Mouse (Mus musculus): ENCODE data around the gene Itga6. TPM values are rescaled to one million over a fixed set of nuclear protein-coding genes. Genes with fewer than 3 reads are reported as not detected.

Gene Itga6
- total RNA-seq, 2 experiments from 2014 or later: 32.9 to 46.9 TPM

- no peak for ATAC-seq (replicated peaks; ENCODE audit: poor library complexity, severe bottlenecking)
Observed at GRCm38 (mm10) chr2:71758591-71759531, 13.4 kb downstream of the Itga6 start.

- ATAC-seq (replicated peaks; ENCODE audit: poor library complexity, severe bottlenecking): no peak
Observed at GRCm38 (mm10) chr2:71760091-71760490, 14.7 kb downstream of the Itga6 start.

- ATAC-seq (replicated peaks; ENCODE audit: poor library complexity, severe bottlenecking): no peak
Observed at GRCm38 (mm10) chr2:71761081-71761480, 15.7 kb downstream of the Itga6 start.

GRCm38 (mm10) chr2:71764525-71764924 lies 19.1 kb downstream of the Itga6 start:
- ATAC-seq (replicated peaks; ENCODE audit: poor library complexity, severe bottlenecking): no peak

- peak; percentile 44 for ATAC-seq (replicated peaks; ENCODE audit: poor library complexity, severe bottlenecking)
Observed at GRCm38 (mm10) chr2:71764961-71765735, 19.7 kb downstream of the Itga6 start.

GRCm38 (mm10) chr2:71766007-71766406 lies 20.6 kb downstream of the Itga6 start:
- no peak for ATAC-seq (replicated peaks; ENCODE audit: poor library complexity, severe bottlenecking)

GRCm38 (mm10) chr2:71767019-71767610 lies 21.7 kb downstream of the Itga6 start:
- ATAC-seq (replicated peaks; ENCODE audit: poor library complexity, severe bottlenecking): no peak

- ATAC-seq (replicated peaks; ENCODE audit: poor library complexity, severe bottlenecking): peak; percentile 52; the same call in 1 of the 2 replicates
Observed at GRCm38 (mm10) chr2:71771762-71772161, 26.3 kb downstream of the Itga6 start.

- ATAC-seq (replicated peaks; ENCODE audit: poor library complexity, severe bottlenecking): no peak
Observed at GRCm38 (mm10) chr2:71773714-71774113, 28.3 kb downstream of the Itga6 start.

GRCm38 (mm10) chr2:71774246-71774951 lies 29.0 kb downstream of the Itga6 start:
- ATAC-seq (replicated peaks; ENCODE audit: poor library complexity, severe bottlenecking): no peak

- no peak for ATAC-seq (replicated peaks; ENCODE audit: poor library complexity, severe bottlenecking)
Observed at GRCm38 (mm10) chr2:71775201-71775611, 29.8 kb downstream of the Itga6 start.

- peak; percentile 73 for ATAC-seq (replicated peaks; ENCODE audit: poor library complexity, severe bottlenecking)
Observed at GRCm38 (mm10) chr2:71779266-71779888, 34.0 kb downstream of the Itga6 start.

- no peak for ATAC-seq (replicated peaks; ENCODE audit: poor library complexity, severe bottlenecking)
Observed at GRCm38 (mm10) chr2:71780016-71780415, 34.6 kb downstream of the Itga6 start.

- no peak for ATAC-seq (replicated peaks; ENCODE audit: poor library complexity, severe bottlenecking)
Observed at GRCm38 (mm10) chr2:71785260-71785659, 39.8 kb downstream of the Itga6 start.

- no peak for ATAC-seq (replicated peaks; ENCODE audit: poor library complexity, severe bottlenecking)
Observed at GRCm38 (mm10) chr2:71786060-71786459, 40.6 kb downstream of the Itga6 start.

- ATAC-seq (replicated peaks; ENCODE audit: poor library complexity, severe bottlenecking): peak; percentile 81
Observed at GRCm38 (mm10) chr2:71786591-71787155, 41.3 kb downstream of the Itga6 start.

- peak; percentile 62 for ATAC-seq (replicated peaks; ENCODE audit: poor library complexity, severe bottlenecking)
Observed at GRCm38 (mm10) chr2:71787156-71787590, 41.8 kb downstream of the Itga6 start.

GRCm38 (mm10) chr2:71787591-71788460 lies 42.4 kb downstream of the Itga6 start:
- ATAC-seq (replicated peaks; ENCODE audit: poor library complexity, severe bottlenecking): 0 out of 2 replicates have a peak, but pooled peaks have one; percentile 1
